Mouse (Mus musculus): ENCODE measurements around the gene Zfp719. TPM values are rescaled to one million over a fixed set of nuclear protein-coding genes. Genes with fewer than 3 reads are reported as not detected.

The Zfp719 gene
- polyA plus RNA-seq, 1 experiment from 2014 or later: 8.3 TPM

DNA sequence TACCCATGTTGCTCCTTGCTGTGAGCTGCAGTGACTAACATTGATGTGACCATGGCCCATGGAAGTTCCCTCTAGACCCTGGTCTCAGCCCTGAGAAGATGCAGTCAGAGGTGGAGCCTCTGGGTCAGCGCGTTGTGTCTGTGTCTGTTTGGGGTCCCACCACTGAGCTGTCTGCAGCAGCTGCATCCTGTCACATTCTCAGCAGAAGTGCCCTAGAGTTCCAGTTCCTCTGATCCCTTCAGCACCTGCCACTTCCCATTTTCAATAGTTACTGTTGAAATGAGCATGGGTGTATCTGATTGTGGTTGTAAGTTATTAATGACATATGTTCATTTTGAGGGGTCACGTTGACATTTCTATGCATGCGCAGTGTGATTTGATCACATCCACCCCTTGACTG is 26.3 kb upstream of the Zfp719 start:
- Histone ChIP-seq H3K4me2 (ENCODE audit: low read depth, low read length) (no peak overlapping the region), H3K27me3 (replicated peaks; ENCODE audit: control insufficient read depth, insufficient read depth, low read length) (no peaks in the 10 kb centered on the region), H3K27ac (ENCODE audit: low read length) (no peak overlapping the region), H3K9ac (ENCODE audit: low read depth, low read length) (no peak overlapping the region), H3K9me3 (ENCODE audit: control insufficient read depth, low read length) (no peaks in the 10 kb centered on the region), H3K4me1 (ENCODE audit: control insufficient read depth, insufficient read depth, low read length) (no peaks in the 10 kb centered on the region), H3K4me3 (ENCODE audit: low read length) (no peak overlapping the region), H3K36me3 (ENCODE audit: control insufficient read depth, insufficient read depth, low read length) (no peaks in the 10 kb centered on the region)
- ATAC-seq: no peak
- WGBS: 72% methylated on average over 4 of the region's 4 CpGs

GRCm38 (mm10) chr7:43554550-43554949 is 24.9 kb upstream of the Zfp719 start:
- Histone ChIP-seq H3K36me3 (ENCODE audit: control insufficient read depth, insufficient read depth, low read length) (no peaks in the 10 kb centered on the region), H3K4me1 (ENCODE audit: control insufficient read depth, insufficient read depth, low read length) (no peaks in the 10 kb centered on the region), H3K27me3 (replicated peaks; ENCODE audit: control insufficient read depth, insufficient read depth, low read length) (no peaks in the 10 kb centered on the region), H3K4me3 (ENCODE audit: low read length) (no peak overlapping the region), H3K9ac (ENCODE audit: low read depth, low read length) (no peak overlapping the region), H3K27ac (ENCODE audit: low read length) (no peak overlapping the region), H3K4me2 (ENCODE audit: low read depth, low read length) (no peak overlapping the region), H3K9me3 (ENCODE audit: control insufficient read depth, low read length) (no peaks in the 10 kb centered on the region)
- 49% methylated on average over 3 of the region's 3 CpGs for WGBS
- ATAC-seq: peak; percentile 33; the same call in 1 of the 2 replicates

DNA sequence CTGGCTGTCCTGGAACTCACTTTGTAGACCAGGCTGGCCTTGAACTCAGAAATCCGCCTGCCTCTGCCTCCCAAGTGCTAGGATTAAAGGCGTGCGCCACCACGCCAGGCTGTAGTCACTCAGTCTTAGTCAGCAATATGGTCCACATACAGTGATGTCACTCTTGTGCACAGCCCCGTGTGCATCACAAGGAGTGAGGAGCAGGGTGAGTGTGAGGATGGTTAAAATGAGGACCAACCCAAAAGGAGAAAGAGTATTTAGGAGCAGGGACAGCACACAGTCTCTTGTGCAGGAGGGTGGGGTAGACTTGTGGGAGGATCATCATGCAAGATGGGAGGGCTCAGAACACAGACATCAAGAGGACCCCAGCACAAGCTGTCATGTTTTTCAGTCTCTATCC is 24.1 kb upstream of the Zfp719 start:
- no peak overlapping the region for H3K4me2 ChIP-seq (ENCODE audit: low read depth, low read length)
- no peak overlapping the region for H3K27ac ChIP-seq (ENCODE audit: low read length)
- H3K27me3 ChIP-seq (replicated peaks; ENCODE audit: control insufficient read depth, insufficient read depth, low read length): no peaks in the 10 kb centered on the region
- ATAC-seq: no peak
- H3K4me1 ChIP-seq (ENCODE audit: control insufficient read depth, insufficient read depth, low read length): no peaks in the 10 kb centered on the region
- no peaks in the 10 kb centered on the region for H3K36me3 ChIP-seq (ENCODE audit: control insufficient read depth, insufficient read depth, low read length)
- 92% methylated on average over 5 of the region's 5 CpGs for WGBS
- H3K9ac ChIP-seq (ENCODE audit: low read depth, low read length): no peak overlapping the region
- H3K4me3 ChIP-seq (ENCODE audit: low read length): no peak overlapping the region
- H3K9me3 ChIP-seq (ENCODE audit: control insufficient read depth, low read length): no peaks in the 10 kb centered on the region

- Histone ChIP-seq H3K9me3 (ENCODE audit: control insufficient read depth, low read length) (no peaks in the 10 kb centered on the region), H3K9ac (ENCODE audit: low read depth, low read length) (no peak overlapping the region), H3K27me3 (replicated peaks; ENCODE audit: control insufficient read depth, insufficient read depth, low read length) (no peaks in the 10 kb centered on the region), H3K27ac (ENCODE audit: low read length) (no peak overlapping the region; the same call in 1 of the 2 replicates), H3K36me3 (ENCODE audit: control insufficient read depth, insufficient read depth, low read length) (no peaks in the 10 kb centered on the region), H3K4me1 (ENCODE audit: control insufficient read depth, insufficient read depth, low read length) (no peaks in the 10 kb centered on the region), H3K4me2 (ENCODE audit: low read depth, low read length) (no peak overlapping the region), H3K4me3 (ENCODE audit: low read length) (no peak overlapping the region)
- 29% methylated on average over 1 of the region's 1 CpGs for WGBS
- no peak for ATAC-seq
Observed at GRCm38 (mm10) chr7:43556901-43557300, 22.5 kb upstream of the Zfp719 start.

- Histone ChIP-seq H3K4me1 (ENCODE audit: control insufficient read depth, insufficient read depth, low read length) (peaks cover 13% of the 10 kb centered on the region), H3K9ac (ENCODE audit: low read depth, low read length) (peak within 1 kb of the TSS; percentile 81), H3K36me3 (ENCODE audit: control insufficient read depth, insufficient read depth, low read length) (no peaks in the 10 kb centered on the region), H3K27me3 (replicated peaks; ENCODE audit: control insufficient read depth, insufficient read depth, low read length) (no peaks in the 10 kb centered on the region), H3K27ac (ENCODE audit: low read length) (peak within 1 kb of the TSS; percentile 84), H3K4me2 (ENCODE audit: low read depth, low read length) (peak within 1 kb of the TSS; percentile 71), H3K9me3 (ENCODE audit: control insufficient read depth, low read length) (no peaks in the 10 kb centered on the region), H3K4me3 (ENCODE audit: low read length) (peak within 1 kb of the TSS; percentile 66)
- ATAC-seq: peak; percentile 87
- 0% methylated on average over 27 of the region's 27 CpGs for WGBS
Observed at GRCm38 (mm10) chr7:43562006-43562633, 17.3 kb upstream of the Zfp719 start, which contains the start of gene Zfp658. Gene Zfp658 (plus strand): TSS chr7:43562256.

DNA sequence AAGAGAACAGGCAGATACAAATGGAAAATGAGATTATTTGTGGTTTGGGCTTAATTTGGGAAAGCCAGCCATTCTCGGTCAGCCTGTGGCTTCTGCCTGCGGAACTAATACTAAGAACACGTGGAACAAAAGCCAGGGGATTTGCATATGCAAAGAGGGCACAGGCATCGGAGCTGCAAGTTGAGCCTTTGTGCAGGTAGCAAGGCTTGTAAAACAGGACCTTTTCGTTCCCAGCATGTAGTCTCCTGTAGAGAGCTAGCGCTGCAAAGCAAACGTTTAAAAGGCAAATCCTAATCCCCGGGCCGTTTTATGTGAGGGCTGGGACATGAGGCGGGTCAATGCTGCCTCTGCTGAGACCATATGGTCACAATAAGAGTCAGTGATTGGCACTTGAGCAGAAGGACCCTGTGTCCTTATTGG is 16.7 kb upstream of the Zfp719 start:
- Histone ChIP-seq H3K4me2 (ENCODE audit: low read depth, low read length) (peak overlapping the region; percentile 71), H3K9me3 (ENCODE audit: control insufficient read depth, low read length) (no peaks in the 10 kb centered on the region), H3K36me3 (ENCODE audit: control insufficient read depth, insufficient read depth, low read length) (no peaks in the 10 kb centered on the region), H3K4me3 (ENCODE audit: low read length) (peak overlapping the region; percentile 66), H3K4me1 (ENCODE audit: control insufficient read depth, insufficient read depth, low read length) (peaks cover 13% of the 10 kb centered on the region), H3K27ac (ENCODE audit: low read length) (peak overlapping the region; percentile 84), H3K27me3 (replicated peaks; ENCODE audit: control insufficient read depth, insufficient read depth, low read length) (no peaks in the 10 kb centered on the region), H3K9ac (ENCODE audit: low read depth, low read length) (peak overlapping the region; percentile 81)
- 1% methylated on average over 10 of the region's 10 CpGs for WGBS
- ATAC-seq: peak; percentile 29; the same call in 1 of the 2 replicates

DNA sequence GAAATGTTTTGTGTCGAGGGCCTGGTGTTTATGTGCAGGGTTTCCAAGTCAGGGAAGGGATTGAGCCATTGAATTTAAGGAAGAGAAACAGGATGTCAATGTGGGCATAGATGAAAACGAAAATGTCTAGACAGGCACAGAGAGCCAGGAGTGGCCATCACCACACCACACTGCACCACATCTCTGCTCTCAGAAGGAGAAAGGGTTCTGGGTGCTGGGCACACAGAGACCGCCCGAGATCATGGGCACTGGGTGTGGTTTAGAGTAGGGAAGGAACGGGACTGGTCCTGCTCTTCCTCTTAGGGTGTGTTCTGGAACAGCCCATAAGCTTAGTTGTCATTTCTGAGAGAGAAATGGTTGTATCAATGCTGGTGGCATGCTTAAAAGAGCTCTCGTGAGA is 16.1 kb upstream of the Zfp719 start:
- WGBS: 54% methylated on average over 6 of the region's 6 CpGs
- Histone ChIP-seq H3K27ac (ENCODE audit: low read length) (no peak overlapping the region; the same call in 1 of the 2 replicates), H3K36me3 (ENCODE audit: control insufficient read depth, insufficient read depth, low read length) (no peaks in the 10 kb centered on the region), H3K4me3 (ENCODE audit: low read length) (peak overlapping the region; percentile 66), H3K9me3 (ENCODE audit: control insufficient read depth, low read length) (no peaks in the 10 kb centered on the region), H3K4me2 (ENCODE audit: low read depth, low read length) (peak overlapping the region; percentile 71), H3K4me1 (ENCODE audit: control insufficient read depth, insufficient read depth, low read length) (peaks cover 13% of the 10 kb centered on the region), H3K27me3 (replicated peaks; ENCODE audit: control insufficient read depth, insufficient read depth, low read length) (no peaks in the 10 kb centered on the region), H3K9ac (ENCODE audit: low read depth, low read length) (peak overlapping the region; percentile 81; the same call in 1 of the 2 replicates)
- no peak for ATAC-seq

- no peak overlapping the region for H3K9ac ChIP-seq (ENCODE audit: low read depth, low read length)
- WGBS: 98% methylated on average over 2 of the region's 2 CpGs
- H3K4me2 ChIP-seq (ENCODE audit: low read depth, low read length): no peak overlapping the region
- H3K4me3 ChIP-seq (ENCODE audit: low read length): no peak overlapping the region
- H3K9me3 ChIP-seq (ENCODE audit: control insufficient read depth, low read length): no peaks in the 10 kb centered on the region
- peaks cover 14% of the 10 kb centered on the region for H3K36me3 ChIP-seq (ENCODE audit: control insufficient read depth, insufficient read depth, low read length)
- ATAC-seq: no peak
- no peak overlapping the region for H3K27ac ChIP-seq (ENCODE audit: low read length)
- H3K27me3 ChIP-seq (replicated peaks; ENCODE audit: control insufficient read depth, insufficient read depth, low read length): no peaks in the 10 kb centered on the region
- H3K4me1 ChIP-seq (ENCODE audit: control insufficient read depth, insufficient read depth, low read length): no peaks in the 10 kb centered on the region
Observed at GRCm38 (mm10) chr7:43571216-43571615, 8.2 kb upstream of the Zfp719 start.

GRCm38 (mm10) chr7:43580526-43580925 is 1.1 kb downstream of the Zfp719 start:
- Histone ChIP-seq H3K4me3 (ENCODE audit: low read length) (peak overlapping the region; percentile 77), H3K36me3 (ENCODE audit: control insufficient read depth, insufficient read depth, low read length) (peaks cover 11% of the 10 kb centered on the region), H3K4me2 (ENCODE audit: low read depth, low read length) (peak overlapping the region; percentile 85), H3K9me3 (ENCODE audit: control insufficient read depth, low read length) (no peaks in the 10 kb centered on the region), H3K4me1 (ENCODE audit: control insufficient read depth, insufficient read depth, low read length) (peaks cover 13% of the 10 kb centered on the region), H3K9ac (ENCODE audit: low read depth, low read length) (peak overlapping the region; percentile 80), H3K27ac (ENCODE audit: low read length) (peak overlapping the region; percentile 89), H3K27me3 (replicated peaks; ENCODE audit: control insufficient read depth, insufficient read depth, low read length) (no peaks in the 10 kb centered on the region)
- WGBS: 64% methylated on average over 5 of the region's 5 CpGs
- ATAC-seq: no peak

- Histone ChIP-seq H3K9ac (ENCODE audit: low read depth, low read length) (no peak overlapping the region), H3K9me3 (ENCODE audit: control insufficient read depth, low read length) (no peaks in the 10 kb centered on the region), H3K4me2 (ENCODE audit: low read depth, low read length) (no peak overlapping the region), H3K4me1 (ENCODE audit: control insufficient read depth, insufficient read depth, low read length) (peaks cover 13% of the 10 kb centered on the region), H3K27ac (ENCODE audit: low read length) (no peak overlapping the region), H3K27me3 (replicated peaks; ENCODE audit: control insufficient read depth, insufficient read depth, low read length) (no peaks in the 10 kb centered on the region), H3K4me3 (ENCODE audit: low read length) (no peak overlapping the region), H3K36me3 (ENCODE audit: control insufficient read depth, insufficient read depth, low read length) (peaks cover 30% of the 10 kb centered on the region)
- WGBS: 88% methylated on average over 5 of the region's 5 CpGs
- no peak for ATAC-seq
Observed at GRCm38 (mm10) chr7:43584790-43585189, 5.4 kb downstream of the Zfp719 start.

Measured in intestine, embryonic 16.5 days (tissue).